Mouse (Mus musculus) ES-E14 (cell line): ENCODE measurements around the gene Meaf6. TPM values are rescaled to one million over a fixed set of nuclear protein-coding genes. Genes with fewer than 3 reads are reported as not detected.
A peak's percentile ranks its signal among the peaks of the same experiment; 100 is the strongest.

Experiments used
- DNase-seq: peaks from one replicate; pipeline ENCODE4 v3.0.0-alpha.2; 2013; ENCODE audit warnings: low read depth, low spot score
- H3K27ac ChIP-seq: 2 replicates; pipeline ENCODE4 v1.5.1; 2012; ENCODE audit warnings: low read depth, mild to moderate bottlenecking, low read length, moderate library complexity, mixed read lengths; ENCODE audit not compliant: poor library complexity, insufficient read depth, severe bottlenecking
- H3K36me3 ChIP-seq: 2 replicates; pipeline ENCODE4 v1.6.1; 2012; ENCODE audit warnings: mild to moderate bottlenecking, low read length, moderate library complexity, mixed read lengths; ENCODE audit not compliant: control insufficient read depth, poor library complexity, insufficient read depth, severe bottlenecking
- H3K4me1 ChIP-seq, 2 experiments: fragments of 150-350 bp in 1 of 2; sonication (generic) in 1 of 2; 2 replicates each; pipeline ENCODE4 v1.6.1; 2012; ENCODE audit warnings: low read length in 2 of 2, mild to moderate bottlenecking in 1 of 2, mixed read lengths in 1 of 2; ENCODE audit not compliant: control insufficient read depth in 2 of 2, insufficient read depth in 2 of 2, poor library complexity in 1 of 2
- H3K4me3 ChIP-seq, 2 experiments: fragments of 150-350 bp in 1 of 2; sonication (generic) in 1 of 2; 2 replicates each; pipeline ENCODE4 v1.5.1; 2012; ENCODE audit warnings: low read length in 2 of 2, low read depth in 1 of 2, mild to moderate bottlenecking in 1 of 2, mixed read lengths in 1 of 2; ENCODE audit not compliant: insufficient read depth in 1 of 2, poor library complexity in 1 of 2, severe bottlenecking in 1 of 2
- H3K9ac ChIP-seq: 2 replicates; pipeline ENCODE4 v1.6.1; 2012; ENCODE audit warnings: low read depth, mild to moderate bottlenecking, low read length, mixed read lengths; ENCODE audit not compliant: poor library complexity, insufficient read depth, severe bottlenecking
- H3K9me3 ChIP-seq: fragments of 150-350 bp; sonication (generic); 2 replicates; pipeline ENCODE4 v1.6.1; 2012; ENCODE audit warnings: low read depth, mild to moderate bottlenecking, low read length; ENCODE audit not compliant: control insufficient read depth, insufficient read depth
- CHD2 ChIP-seq: IDR thresholded peaks from 2 replicates; pipeline ENCODE4 v1.6.1; 2014; ENCODE audit warnings: mild to moderate bottlenecking, low read depth, low read length, inconsistent platforms
- HCFC1 ChIP-seq: IDR thresholded peaks from 2 replicates; pipeline ENCODE4 v1.6.1; 2012; ENCODE audit warnings: low read length, inconsistent platforms, borderline replicate concordance; ENCODE audit not compliant: insufficient read depth
- MAFK ChIP-seq: IDR thresholded peaks from 2 replicates; pipeline ENCODE4 v1.6.1; 2014; ENCODE audit warnings: mild to moderate bottlenecking, low read depth, low read length, inconsistent platforms; ENCODE audit not compliant: insufficient read depth
- ZC3H11A ChIP-seq: IDR thresholded peaks from 2 replicates; pipeline ENCODE4 v1.6.1; 2012; ENCODE audit warnings: low read depth, mild to moderate bottlenecking, inconsistent platforms, low read length, borderline replicate concordance
- ZNF384 ChIP-seq: IDR thresholded peaks from 2 replicates; pipeline ENCODE4 v1.6.1; 2012; ENCODE audit warnings: low read depth, low read length, inconsistent platforms
- in situ Hi-C, 2 experiments: fragments of 600-800 bp; cut with MboI; formaldehyde crosslinking; loops; one replicate each; pipeline ENCODE4 v1.15.1; 2025; ENCODE audit warnings: low sequenced_read_pairs in 2 of 2, inconsistent platforms in 1 of 2; ENCODE audit not compliant: unreplicated experiment in 2 of 2
- total RNA-seq: library from RNA; depleted of rRNA; stranded (reverse); fragments of 300-350 nt; gene quantifications from 2 replicates; pipeline ENCODE4 v1.2.3, GENCODE M21; 2012; rRNA removed

Meaf6 gene
- total RNA-seq, result 20.6 and 25.0 TPM in 2 replicates

DNA sequence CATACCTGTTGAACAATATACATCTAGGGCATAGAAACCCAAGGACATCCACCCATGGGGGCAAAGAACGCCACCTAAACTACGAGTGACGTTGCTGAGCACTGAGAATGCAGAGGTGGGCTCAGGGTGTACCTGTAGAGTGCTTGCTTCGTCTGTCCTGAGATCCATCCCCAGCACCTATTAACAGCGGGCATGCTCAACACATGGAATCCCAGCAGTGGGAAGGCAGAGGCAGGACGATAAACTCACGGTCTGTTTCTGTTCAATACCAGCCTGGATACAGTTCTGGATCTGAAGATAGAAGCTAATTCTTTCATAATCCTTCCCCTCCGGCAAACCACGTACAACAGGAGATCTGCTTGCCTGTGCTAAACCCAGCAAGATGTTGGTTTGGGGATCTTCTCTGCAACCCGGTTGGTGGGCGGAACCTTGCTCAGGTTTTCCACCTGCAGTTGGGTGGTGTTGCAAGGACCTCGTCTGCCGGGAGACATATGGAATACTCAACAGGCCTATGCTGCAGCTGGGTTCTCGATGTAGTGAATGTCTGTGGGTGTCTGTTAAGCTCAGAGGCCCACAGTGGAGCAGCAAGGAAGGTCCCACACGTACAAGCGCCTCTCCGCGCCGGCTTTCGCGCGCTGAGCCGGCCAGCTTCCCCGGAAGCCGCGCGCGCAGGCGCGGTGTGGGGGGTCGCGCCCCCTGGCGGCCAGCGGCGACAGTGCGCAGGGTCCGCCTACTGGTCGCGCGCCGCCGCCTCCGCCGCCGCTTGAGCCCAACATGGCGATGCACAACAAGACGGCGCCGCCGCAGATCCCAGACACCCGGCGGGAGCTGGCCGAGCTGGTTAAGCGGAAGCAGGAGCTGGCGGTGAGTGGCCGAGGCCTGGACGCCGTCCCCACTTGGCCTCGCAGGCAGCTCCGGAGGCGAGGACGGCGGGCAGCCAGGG, at the start of gene Meaf6:
TSS of gene Meaf6 (plus strand) at position 732 of the 943 bp plus-strand sequence.
- DNase-seq, result peak; percentile 69
- Histone ChIP-seq H3K9me3 (no peaks in the 10 kb centered on the region), H3K4me1 (peaks cover 0 to 4% of the 10 kb centered on the region in 2 experiments; a peak in 1 of 4 replicates), H3K27ac (peak within 1 kb of the TSS; percentile 87), H3K9ac (peak within 1 kb of the TSS; percentile 95), H3K4me3 (peak within 1 kb of the TSS; percentile 85 to 89), H3K36me3 (peaks cover 4% of the 10 kb centered on the region; the same call in 1 of the 2 replicates)
- in situ Hi-C loops, result no loop called here
- TF ChIP-seq CHD2 (no peak), ZC3H11A (no peak), ZNF384 (no peak), HCFC1 (no peak; the same call in 1 of the 2 replicates), MAFK (no peak)

DNA sequence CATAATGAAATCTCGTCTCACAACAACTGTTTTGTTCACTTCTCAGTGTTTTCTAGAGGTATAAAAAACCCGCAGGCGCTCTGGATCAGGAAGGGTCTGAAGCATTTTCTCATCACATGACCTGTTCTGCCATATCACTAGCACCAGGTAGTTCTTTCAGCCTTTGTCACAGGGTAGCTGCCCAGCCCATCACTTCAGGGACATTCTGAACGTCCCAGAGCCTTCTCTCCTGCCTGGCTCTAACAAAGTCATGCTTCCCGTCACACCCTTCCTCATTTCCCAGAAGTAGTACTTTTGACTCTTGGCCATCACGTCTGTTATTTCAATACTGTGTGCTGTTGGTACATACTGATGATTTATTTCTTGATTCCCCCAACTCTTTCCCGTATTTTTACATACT, 40.5 kb upstream of the Meaf6 start:
- no peak overlapping the region for H3K27ac ChIP-seq
- H3K4me3 ChIP-seq, result no peak overlapping the region
- no peaks in the 10 kb centered on the region for H3K4me1 ChIP-seq
- no peaks in the 10 kb centered on the region for H3K9me3 ChIP-seq
- no peak overlapping the region for H3K9ac ChIP-seq
- no peak for DNase-seq
- peaks cover 71% of the 10 kb centered on the region for H3K36me3 ChIP-seq
- in situ Hi-C loops, result no loop called here
- TF ChIP-seq CHD2 (no peak), ZNF384 (no peak), HCFC1 (no peak), MAFK (no peak), ZC3H11A (no peak)

GRCm38 (mm10) chr4:125055385-125055784, 29.5 kb upstream of the Meaf6 start:
- Histone ChIP-seq H3K4me1 (peaks cover 0 to 12% of the 10 kb centered on the region in 2 experiments; a peak in 1 of 4 replicates), H3K9ac (no peak overlapping the region), H3K27ac (no peak overlapping the region), H3K4me3 (no peak overlapping the region), H3K36me3 (peaks cover 37% of the 10 kb centered on the region), H3K9me3 (no peaks in the 10 kb centered on the region)
- TF ChIP-seq CHD2, result no peak
- no peak for TF ChIP-seq HCFC1
- TF ChIP-seq ZC3H11A, result no peak
- TF ChIP-seq ZNF384, result no peak
- in situ Hi-C loops, result loop anchor here in 1 of 2 experiments (10.0 kb wide), 1 partner anchor 111 kb away; no protein-coding TSS in a partner anchor
- no peak for DNase-seq

GRCm38 (mm10) chr4:125056476-125056875, 28.5 kb upstream of the Meaf6 start:
- in situ Hi-C loops, result loop anchor here in 1 of 2 experiments (10.0 kb wide), 1 partner anchor 112 kb away; no protein-coding TSS in a partner anchor
- Histone ChIP-seq H3K4me3 (no peak overlapping the region), H3K9ac (no peak overlapping the region), H3K4me1 (peaks cover 0 to 12% of the 10 kb centered on the region in 2 experiments; a peak in 1 of 4 replicates), H3K9me3 (no peaks in the 10 kb centered on the region), H3K27ac (no peak overlapping the region), H3K36me3 (peaks cover 33% of the 10 kb centered on the region)
- TF ChIP-seq CHD2, result no peak
- TF ChIP-seq HCFC1, result no peak
- TF ChIP-seq ZNF384, result no peak
- DNase-seq, result no peak
